Mouse (Mus musculus): ENCODE data around the gene Igsf8.
"Not testable (repeated sequence)": the region's sequence is repeated elsewhere in the genome, so short reads cannot be mapped to it uniquely, and the experiment has no call there.

Igsf8 gene

GRCm38 (mm10) chr1:172261477-172262078, at the start of gene Igsf8:
Gene Igsf8 (plus strand): TSS chr1:172261641.
- DNase-seq, result no peak

- DNase-seq, result no peak
Observed at GRCm38 (mm10) chr1:172212776-172213175, 48.7 kb upstream of the Igsf8 start.

- no peak for DNase-seq
Observed at GRCm38 (mm10) chr1:172213771-172214170, 47.7 kb upstream of the Igsf8 start.

DNA sequence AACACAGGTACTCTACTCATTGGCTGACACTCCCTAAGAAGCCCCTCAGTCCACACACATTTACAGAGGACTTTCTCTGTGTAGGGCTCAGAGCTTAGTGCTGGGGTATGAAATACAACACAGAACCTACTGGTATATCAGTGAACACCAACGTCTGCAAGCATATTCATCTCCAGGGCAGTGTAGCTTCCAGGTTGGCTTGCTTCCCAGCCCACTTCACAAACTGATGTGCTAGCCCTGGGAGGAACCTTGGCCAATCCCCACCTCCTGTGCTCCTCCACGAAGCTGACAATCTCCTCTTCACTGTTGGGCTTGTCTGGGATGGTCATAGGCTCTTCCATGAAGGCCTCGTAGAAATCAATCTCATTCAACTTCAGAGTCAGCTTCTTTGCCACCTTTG, 46.7 kb upstream of the Igsf8 start:
- DNase-seq, result no peak

DNA sequence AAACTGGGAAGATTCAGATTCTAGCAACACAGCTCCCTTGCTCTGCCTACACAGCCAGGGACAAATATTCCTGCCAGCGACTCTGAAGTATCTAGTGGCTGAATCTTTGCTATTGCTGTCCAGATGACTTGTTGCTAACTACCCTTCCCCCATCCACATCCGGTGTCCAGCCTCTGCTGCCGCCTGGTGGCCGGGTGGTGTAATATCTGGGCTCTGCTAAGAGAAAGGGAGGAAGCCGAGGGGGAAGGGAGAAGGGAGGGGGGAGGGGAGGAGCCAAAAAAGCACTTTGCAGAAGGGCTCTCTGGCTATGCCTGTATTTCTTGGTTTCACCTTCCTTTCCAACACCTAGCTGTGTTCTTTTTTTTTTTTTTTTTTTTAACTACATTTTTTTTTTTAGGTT, 44.3 kb upstream of the Igsf8 start:
- DNase-seq, result peak; percentile 92 to 93

DNA sequence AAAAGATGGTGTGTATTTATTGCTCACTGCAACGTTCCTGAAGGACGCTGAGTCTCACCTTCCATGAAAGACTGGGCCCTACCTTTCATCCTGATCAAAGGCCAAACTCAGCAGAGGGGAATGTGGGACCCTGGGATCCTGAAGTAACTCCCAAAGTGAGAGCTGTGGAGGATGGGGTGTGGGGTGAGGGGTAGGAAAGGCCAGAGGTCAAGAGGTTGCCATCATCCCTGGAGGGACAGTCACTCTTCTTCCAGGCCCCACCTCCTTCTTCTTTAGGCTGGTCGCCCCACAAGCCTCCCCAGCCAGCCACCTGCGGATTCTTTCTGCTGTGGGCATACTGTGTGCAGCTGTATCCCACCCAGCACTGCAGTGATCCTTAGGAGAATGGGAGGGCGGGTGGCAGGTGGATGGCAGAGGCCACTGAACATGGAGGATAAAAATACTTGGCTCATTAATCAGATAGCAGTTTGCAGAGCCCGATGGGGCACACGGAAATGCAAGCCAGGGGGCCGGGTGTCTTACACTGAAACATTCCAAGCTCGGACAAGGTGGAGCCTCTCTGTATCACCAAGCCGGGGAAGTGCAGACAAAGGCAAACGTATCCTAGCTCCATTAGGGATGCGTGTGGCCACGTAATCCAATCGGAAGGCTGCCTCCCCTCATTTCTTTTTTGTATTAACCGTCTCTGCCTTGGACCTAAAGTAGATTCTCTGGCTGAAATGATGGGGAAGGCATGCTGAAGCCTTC, 43.1 kb upstream of the Igsf8 start:
- DNase-seq, result no peak

DNA sequence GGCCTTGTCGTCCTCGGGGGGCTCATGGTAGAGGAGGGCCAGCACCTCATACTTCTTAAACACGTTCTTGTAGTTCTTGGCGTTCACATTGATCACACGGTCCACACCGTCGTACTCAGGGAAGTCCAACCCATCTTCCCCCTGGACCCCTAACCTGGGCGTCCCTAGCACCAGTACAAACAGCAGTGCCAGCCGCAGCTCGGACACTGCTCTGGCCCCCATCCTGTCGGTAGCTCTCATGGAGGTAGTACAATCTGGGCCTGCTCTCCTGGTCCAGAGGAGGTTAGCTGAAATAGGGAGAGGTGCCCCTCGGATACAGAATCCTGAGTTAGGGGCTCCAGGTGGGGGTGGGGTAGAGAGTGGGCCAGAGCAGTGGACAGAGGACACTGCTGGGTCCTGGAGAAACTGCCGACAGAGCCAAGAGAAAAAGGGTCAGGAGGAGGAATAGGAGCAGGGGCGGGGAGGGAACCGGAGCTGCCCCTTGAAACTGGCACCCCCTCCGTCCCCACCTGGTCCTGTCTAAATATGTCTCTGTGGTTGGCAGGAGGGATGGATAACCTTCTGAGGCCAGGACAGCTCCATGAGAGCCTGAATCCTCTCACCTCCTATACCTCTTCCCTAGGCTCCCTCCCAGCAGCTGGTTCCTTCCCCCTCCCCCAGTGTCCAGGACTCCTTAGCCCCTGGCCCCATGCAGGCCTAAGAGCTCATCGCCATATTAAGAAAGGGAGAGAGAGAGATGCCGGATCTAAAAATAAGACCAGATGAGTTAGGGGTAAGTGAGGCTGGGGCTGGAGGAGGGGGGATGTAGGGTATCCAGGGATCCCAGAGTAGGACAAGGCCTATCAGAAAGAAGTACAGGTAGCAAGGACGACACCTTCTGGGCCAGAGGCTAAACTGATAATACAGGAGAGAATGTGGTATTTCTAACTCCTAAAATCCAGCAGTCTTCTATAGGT, 41.7 kb upstream of the Igsf8 start, which contains the start of gene Casq1:
TSS of gene Casq1 (minus strand) at position 418 of the 956 bp plus-strand sequence.
- DNase-seq, result no peak

DNA sequence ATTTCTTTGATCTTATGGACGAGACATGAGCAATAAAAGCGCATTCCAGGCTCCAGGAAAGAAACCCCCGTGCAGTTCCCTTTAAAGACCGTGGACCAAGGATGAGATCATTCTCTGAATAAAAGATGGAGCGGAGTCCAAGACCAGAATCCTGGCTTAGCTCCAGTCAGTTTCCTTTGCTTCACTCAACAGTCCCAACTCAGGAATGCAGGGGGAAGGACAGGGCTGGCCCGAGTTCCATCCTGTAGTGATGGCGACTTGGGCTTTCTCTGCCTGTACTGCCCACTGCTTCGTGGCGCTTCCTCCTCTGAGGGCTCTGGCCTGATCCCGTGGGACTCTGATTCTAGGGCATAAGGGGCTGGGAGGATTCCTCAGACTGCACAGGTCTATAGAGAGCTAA, 41.0 kb upstream of the Igsf8 start:
- DNase-seq, result peak; percentile 33 to 42

DNA sequence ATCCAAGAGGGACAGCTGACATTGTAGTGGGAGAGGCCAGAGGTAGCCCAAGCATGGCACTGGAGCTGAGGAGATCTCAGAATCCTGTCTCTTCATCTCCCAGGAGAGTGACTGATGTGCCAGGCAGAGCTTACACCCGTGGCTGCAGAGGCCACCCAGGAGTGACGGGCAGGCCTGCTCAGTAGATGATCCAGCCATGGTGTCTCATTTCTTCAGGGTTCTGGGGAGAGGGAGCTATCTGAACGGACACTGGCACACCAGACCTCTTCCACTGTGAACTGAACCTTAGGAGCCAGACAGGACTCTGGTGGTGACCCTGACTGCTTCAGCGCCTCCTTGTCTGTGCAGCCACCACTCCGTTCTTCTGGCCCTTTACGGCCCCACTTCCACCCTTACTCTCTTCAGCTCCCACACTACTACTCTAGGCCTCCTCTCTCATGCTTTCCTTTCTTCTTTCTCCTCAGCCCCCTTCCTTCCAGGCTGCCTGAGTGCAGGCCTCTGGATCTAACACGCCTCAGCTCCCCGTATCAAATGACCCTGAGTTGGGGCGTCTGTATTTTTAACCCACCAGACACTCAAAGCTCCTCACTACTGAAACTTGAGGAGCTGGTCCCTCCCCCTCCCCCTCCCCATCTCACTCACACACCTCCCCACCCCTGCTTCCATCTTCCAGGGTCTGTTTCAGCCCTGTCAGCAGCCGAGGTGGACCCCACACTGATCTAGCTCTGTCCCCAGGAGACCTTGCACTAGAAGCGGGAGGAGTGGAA, 40.0 kb upstream of the Igsf8 start:
- no peak for DNase-seq

GRCm38 (mm10) chr1:172228209-172228608, 33.2 kb upstream of the Igsf8 start:
- peak; percentile 66 to 77 for DNase-seq

GRCm38 (mm10) chr1:172229215-172229614, 32.2 kb upstream of the Igsf8 start:
- DNase-seq, result no peak

- no peak for DNase-seq
Observed at GRCm38 (mm10) chr1:172240945-172241708, 20.3 kb upstream of the Igsf8 start.

GRCm38 (mm10) chr1:172242401-172242800, 19.0 kb upstream of the Igsf8 start:
- DNase-seq, result no peak

GRCm38 (mm10) chr1:172243547-172244205, 17.8 kb upstream of the Igsf8 start:
- DNase-seq, result peak; percentile 57 to 74

- DNase-seq, result not testable (repeated sequence)
Observed at GRCm38 (mm10) chr1:172244645-172245044, 16.8 kb upstream of the Igsf8 start.

- DNase-seq, result no peak
Observed at GRCm38 (mm10) chr1:172247216-172247615, 14.2 kb upstream of the Igsf8 start.

- peak in 1 of 2 experiments; percentile 42 for DNase-seq
Observed at GRCm38 (mm10) chr1:172247679-172248078, 13.8 kb upstream of the Igsf8 start.

- no peak for DNase-seq
Observed at GRCm38 (mm10) chr1:172258314-172258713, 3.1 kb upstream of the Igsf8 start, which contains the start of gene Atp1a4. Gene Atp1a4 (minus strand): TSS chr1:172258414.

- DNase-seq, result no peak
Observed at GRCm38 (mm10) chr1:172271208-172271607, 9.8 kb downstream of the Igsf8 start.

GRCm38 (mm10) chr1:172271765-172272164, 10.3 kb downstream of the Igsf8 start:
- DNase-seq, result no peak

- DNase-seq, result no peak
Observed at GRCm38 (mm10) chr1:172273386-172273785, 11.9 kb downstream of the Igsf8 start.

Measured in cerebellum, postnatal 25 days (tissue).